Mouse (Mus musculus) cerebellum, adult (tissue): ENCODE measurements around the gene Defb25.
A peak's percentile ranks its signal among the peaks of the same experiment; 100 is the strongest.
"Not testable (repeated sequence)": the region's sequence is repeated elsewhere in the genome, so short reads cannot be mapped to it uniquely, and the experiment has no call there.

ENCODE experiments used
- ATAC-seq: cut with Nextera tagmentation; 2 replicates; pipeline ENCODE4 v1.9.2; 2017; ENCODE audit warnings: mild to moderate bottlenecking, moderate library complexity, mixed read lengths; ENCODE audit not compliant: insufficient number of reproducible peaks, low FRiP score, low TSS enrichment

The Defb25 gene

DNA sequence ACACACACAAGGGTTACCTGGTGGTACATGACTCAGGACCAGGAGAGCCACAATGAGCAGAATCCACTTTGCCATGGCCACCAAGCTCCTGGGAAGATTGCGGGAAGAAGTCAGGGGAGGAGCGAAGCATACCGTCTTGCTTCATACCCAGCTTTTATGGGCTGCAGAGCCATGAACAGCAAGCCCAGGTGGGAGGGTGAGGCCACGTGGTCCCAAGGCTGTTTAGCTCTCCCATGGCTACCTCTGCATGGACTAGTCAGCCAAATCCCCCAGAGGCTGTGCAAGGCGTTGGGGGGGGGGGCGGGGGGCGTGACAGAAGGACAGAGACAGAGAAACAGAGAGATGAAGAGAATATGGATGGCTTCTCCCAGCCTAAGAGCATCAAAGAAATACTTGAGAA is at the start of gene Defb25:
Gene Defb25, minus strand, starts transcription at position 101 of the 400 bp plus-strand sequence.
- no peak for ATAC-seq

- no peak for ATAC-seq
Measured at GRCm38 (mm10) chr2:152672166-152672565, 49.3 kb upstream of the Defb25 start.

DNA sequence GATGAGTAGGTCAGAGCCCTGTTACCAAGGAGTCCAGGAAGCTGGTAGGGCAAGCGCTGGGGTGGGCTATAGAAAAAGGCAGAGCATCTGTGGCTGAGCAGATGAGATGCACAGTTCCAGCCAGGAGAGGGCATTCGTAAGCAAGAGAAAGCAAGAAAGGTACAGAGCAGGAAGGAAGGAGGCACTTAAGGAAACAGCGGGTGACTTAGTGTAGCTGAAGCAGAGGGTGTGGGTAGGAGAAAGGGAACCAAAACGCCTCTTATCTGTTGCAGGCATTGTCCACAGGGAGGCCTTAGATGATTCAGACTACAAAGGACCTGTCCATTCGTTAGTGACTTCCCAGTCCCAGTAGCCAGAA is 48.8 kb upstream of the Defb25 start:
- no peak for ATAC-seq

GRCm38 (mm10) chr2:152670983-152671641 is 48.3 kb upstream of the Defb25 start:
- no peak for ATAC-seq

DNA sequence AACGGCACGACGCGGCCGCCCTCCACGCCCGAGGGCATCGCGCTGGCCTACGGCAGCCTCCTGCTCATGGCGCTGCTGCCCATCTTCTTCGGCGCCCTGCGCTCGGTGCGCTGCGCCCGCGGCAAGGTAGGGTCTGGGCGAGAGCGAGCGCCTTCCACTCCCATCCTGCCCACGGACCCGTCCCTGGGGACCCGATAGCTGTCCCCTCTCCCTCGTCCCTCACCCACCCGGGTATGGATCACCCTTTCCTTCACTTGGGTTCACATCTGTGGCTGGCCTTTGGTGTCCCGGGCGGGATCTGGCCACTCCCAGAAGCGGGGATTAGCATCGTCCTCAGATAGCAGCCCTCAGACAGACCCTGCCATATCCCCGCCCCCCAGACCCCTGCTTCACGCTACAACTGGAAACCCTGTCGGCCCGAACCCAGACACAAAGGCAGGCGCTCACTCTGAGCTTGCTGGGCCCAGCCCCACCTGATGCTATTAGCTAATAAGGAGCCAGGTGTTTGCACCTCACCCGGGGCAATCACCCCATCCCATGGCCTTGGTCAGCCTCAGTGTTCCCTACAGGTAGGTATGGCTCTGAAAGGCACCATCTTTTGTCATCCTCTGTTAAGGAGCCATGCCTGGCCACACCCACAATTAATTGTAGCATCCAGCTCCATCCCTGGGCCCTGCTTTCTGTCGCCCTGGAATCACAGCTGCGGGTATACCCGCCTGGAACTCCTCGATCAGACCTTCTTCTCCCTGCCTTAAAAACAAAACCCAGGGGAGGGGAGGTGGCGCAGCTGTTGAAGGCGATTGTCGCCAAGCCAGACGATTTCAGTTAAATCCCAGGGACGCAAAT is 47.0 kb upstream of the Defb25 start:
- peak; percentile 61 for ATAC-seq

DNA sequence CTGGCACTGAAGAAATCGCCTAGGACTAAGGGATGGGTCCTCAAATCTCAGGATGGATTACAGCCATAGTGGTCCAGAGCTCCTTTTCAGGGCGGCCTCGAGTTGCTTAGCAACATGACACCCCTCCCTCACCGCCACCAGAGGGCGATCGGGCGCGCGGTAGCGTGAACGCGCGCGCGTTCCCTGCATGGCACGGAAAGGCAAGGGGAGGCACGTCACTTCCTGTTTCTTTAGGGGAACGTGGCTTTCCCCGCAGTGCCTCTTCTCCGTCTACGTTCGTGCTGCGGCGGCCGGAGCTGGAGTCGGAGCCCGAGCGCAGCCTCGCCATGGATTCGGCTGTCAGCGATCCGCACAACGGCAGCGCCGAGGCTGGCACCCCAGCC is 46.4 kb upstream of the Defb25 start, which contains the start of gene H13:
Gene H13, plus strand, starts transcription at position 206 of the 383 bp plus-strand sequence.
- peak; percentile 79 for ATAC-seq

- not testable (repeated sequence) for ATAC-seq
Measured at GRCm38 (mm10) chr2:152666191-152666590, 43.3 kb upstream of the Defb25 start.

GRCm38 (mm10) chr2:152661163-152661562 is 38.3 kb upstream of the Defb25 start:
- ATAC-seq, result no peak

DNA sequence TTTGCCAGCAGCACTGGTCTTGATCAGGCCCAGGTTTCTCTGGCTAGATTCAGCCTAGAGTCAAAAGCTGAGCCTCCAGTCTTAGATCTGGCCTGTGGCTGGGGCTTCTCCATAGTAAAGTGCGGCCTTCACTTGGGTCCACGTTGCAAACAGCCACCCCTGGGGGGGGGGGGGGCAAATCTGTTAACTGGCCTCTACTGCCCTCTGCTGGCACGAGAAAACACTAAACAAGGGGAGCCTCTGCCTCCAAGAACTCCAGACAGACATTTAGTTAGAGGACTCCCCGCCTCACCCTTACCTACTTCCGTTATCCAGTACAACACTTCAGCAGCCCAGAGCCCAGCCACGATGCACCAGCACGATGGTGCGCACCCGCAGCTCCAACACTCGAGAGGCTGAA is 34.5 kb upstream of the Defb25 start:
- no peak for ATAC-seq

DNA sequence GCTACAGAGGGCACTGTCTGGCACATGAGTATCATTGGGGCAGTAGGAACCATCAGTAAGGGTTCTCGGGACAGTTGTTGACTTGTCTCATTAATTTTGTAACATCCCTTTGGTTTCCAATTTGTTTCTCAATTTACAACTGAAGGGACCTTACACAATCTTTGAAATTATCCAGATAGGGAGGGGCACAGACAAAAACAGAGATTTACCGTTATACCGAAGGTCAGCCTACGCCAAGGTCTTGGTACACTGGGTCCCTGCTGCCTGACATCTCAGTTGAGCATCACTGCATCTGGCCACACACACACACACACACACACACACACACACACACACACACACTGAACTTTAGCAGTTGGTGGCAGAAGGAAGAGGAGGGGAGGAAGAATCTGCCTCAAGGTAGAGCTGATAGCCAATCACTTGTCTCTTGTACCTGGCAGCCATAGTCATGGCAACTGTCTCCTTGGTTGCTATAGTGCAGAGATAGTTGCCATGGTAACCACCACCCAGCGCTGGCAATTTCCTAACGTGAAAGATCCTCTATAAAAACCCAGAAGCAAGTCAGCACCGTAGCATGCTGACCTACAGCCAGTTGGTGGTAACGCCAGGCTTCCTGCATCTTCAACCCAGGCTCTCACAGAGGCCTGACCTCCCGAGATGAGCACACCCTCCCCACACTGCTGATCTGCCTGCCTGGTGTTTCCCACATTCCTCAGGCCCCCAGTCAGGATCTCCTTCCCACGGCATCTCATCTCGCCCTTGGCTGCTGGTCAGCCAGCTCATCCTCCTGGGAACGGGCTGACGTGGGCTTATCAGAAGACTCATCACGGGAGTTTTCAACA is 31.2 kb upstream of the Defb25 start:
- no peak for ATAC-seq

DNA sequence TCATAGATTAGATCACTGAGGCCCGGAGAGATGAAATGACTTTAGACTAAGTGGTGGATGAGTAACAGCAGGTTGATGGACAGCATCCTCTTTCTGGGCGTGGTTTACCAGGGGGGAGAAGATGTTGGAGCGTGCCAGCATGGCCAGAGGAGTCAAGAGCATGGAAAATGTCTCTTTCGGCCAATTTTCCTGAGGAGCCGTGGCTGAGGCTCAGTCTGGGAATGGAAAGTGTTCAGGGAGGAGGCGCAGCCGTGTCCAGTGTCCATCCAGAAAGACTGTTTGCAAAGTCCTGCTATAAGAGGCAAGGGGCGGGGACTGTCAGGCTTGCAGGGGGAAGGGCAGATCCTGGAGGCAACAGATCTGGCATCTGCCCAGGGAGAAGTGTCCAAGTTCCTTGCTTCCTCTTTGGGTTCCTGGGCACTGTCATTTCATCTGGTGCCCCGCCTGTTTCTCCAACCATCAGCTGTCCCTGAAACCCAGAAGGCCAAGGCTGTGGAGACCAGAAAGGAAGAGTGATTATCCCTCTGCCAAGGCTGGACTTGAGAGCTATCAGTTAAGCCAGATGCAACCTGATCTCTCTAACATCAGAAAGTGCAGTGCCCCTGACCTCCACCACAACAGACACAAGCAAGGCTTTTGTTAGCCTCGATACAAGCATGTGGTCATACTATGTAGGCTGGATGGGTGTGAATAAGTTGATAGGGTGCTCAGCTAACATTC is 30.2 kb upstream of the Defb25 start:
- no peak for ATAC-seq

- no peak for ATAC-seq
Measured at GRCm38 (mm10) chr2:152639406-152640113, 16.7 kb upstream of the Defb25 start.

- ATAC-seq, result no peak
Measured at GRCm38 (mm10) chr2:152638865-152639264, 16.0 kb upstream of the Defb25 start.

DNA sequence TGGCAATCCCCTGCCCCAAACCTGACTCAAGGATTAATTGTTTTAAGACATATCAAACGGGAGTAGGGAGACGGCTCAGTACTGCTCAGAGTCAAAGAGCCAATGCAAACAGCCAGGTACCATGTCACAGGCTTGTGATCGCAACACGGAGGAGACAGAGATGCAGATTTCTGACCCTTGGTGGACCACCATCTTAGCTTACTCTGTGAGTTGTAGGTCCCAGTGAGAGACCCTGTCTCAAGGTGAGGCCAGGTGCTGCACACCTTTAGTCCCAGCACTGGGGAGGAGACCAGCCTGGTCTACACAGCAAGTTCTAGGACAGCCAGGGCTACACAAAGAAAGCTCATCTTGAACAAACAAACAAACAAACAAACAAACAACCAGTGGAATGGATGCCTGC is 14.5 kb upstream of the Defb25 start:
- ATAC-seq, result no peak

DNA sequence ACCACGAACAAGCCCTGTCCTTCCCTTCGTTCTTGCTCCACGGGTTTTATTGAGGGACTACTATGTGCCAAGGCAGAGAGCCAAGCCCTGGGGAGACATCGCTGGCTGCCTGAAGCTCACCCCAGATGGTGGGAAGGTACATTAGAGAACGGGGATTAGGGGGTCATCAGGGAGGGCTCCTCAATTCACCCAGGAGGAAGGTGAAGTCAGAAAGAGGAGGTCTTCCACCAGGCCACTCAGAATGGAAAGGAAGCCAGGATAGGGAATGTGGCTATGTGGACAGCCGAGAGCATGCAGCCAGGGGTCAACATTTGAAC is 14.1 kb upstream of the Defb25 start:
- no peak for ATAC-seq

GRCm38 (mm10) chr2:152636246-152637005 is 13.6 kb upstream of the Defb25 start:
- no peak for ATAC-seq

DNA sequence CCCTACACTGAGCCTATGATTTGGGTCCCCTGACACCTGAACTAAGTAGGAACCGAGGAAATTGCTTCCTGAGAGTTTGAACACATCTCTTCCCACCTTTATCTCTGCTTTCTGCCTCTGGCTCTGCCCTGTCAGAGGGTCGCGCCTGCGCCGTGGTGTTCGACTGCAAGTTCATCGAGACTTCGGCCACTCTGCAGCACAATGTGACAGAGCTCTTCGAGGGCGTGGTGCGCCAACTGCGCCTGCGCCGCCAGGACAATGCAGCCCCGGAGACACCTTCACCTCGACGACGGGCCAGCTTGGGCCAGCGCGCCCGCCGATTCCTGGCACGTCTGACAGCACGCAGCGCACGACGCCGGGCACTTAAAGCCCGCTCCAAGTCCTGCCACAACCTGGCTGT is 11.5 kb upstream of the Defb25 start:
- no peak for ATAC-seq

- no peak for ATAC-seq
Measured at GRCm38 (mm10) chr2:152633334-152633733, 10.5 kb upstream of the Defb25 start.

DNA sequence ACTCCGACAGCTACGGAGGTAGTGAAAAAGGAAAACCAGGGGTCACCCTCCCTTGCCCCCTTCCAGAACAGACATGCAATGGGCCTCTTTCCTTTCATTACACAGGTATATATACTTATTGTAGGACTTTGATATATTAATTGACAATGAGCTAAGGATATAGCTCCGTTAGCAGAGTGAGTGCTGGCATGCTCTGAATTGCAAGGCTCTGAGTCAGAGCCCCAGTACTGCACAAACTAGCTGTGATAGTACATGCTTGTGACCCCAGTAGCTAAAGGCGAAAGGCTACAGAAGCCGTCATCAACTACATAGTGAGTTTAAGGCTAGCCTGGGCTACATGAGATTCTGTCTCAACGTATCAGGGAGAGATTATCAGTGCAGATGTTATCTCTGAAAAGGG is 7.1 kb upstream of the Defb25 start:
- no peak for ATAC-seq
